Mouse (Mus musculus) thymus, adult 18-20 months (tissue): Measurements from ENCODE around the gene Tubb4b.
A peak's percentile ranks its signal among the peaks of the same experiment; 100 is the strongest.
"Not testable (repeated sequence)": the region's sequence is repeated elsewhere in the genome, so short reads cannot be mapped to it uniquely, and the experiment has no call there.

Experiments
- DNase-seq, 2 experiments: peaks; one replicate each; pipeline ENCODE4 v3.0.0; 2022; ENCODE audit warnings: mixed read lengths in 2 of 2

Gene Tubb4b

DNA sequence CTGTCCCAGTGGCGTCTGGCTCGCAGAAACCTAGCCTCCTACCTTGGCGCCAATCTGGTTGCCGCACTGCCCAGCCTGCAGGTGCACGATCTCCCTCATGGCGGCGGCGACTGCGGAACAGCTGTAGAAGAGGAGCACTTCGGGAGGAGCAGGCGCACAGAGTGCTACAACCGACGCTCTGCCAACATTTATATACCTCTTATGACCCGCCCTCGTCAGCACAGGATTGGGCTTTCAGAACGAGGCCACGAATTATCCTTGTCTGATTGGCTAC lies at the start of gene Tubb4b:
Tubb4b (minus strand) TSS at position 211 of the 274 bp plus-strand sequence.
- DNase-seq, result no peak

DNA sequence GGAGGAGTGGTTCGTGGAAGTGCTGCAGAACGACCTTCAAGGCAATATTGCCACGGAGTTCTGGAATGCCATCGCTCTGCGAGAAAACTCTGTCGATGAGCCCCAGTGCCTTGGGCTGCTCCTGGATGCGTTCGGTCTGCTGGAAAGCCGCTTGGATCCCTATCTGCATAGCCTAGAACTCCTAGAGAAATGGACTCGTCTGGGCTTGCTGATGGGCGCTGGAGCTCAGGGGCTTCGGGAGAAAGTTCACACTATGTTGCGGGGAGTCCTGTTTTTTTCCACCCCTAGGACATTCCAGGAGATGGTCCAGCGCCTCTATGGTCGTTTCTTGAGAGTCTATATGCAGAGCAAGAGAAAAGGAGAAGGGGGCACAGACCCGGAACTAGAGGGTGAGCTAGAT lies 48.5 kb upstream of the Tubb4b start:
- no peak for DNase-seq

DNA sequence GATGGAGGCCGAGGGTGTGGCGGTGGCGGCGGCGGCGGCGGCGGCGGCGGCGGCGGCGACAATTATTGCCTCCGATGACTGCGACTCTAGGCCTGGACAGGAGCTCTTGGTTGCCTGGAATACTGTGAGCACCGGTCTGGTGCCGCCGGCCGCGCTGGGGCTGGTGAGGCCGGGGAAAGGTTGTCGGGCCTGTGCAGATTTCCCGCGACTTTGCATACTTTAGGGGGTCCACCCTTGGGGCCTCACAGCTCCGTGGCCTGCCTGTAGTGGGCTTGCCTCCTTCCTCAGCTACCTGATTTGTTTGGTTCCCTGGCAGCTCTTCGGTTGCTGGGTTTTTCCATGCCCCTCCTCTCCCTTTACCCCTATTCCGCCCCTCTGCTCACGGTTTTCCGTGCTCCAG lies 48.0 kb upstream of the Tubb4b start:
- no peak for DNase-seq

DNA sequence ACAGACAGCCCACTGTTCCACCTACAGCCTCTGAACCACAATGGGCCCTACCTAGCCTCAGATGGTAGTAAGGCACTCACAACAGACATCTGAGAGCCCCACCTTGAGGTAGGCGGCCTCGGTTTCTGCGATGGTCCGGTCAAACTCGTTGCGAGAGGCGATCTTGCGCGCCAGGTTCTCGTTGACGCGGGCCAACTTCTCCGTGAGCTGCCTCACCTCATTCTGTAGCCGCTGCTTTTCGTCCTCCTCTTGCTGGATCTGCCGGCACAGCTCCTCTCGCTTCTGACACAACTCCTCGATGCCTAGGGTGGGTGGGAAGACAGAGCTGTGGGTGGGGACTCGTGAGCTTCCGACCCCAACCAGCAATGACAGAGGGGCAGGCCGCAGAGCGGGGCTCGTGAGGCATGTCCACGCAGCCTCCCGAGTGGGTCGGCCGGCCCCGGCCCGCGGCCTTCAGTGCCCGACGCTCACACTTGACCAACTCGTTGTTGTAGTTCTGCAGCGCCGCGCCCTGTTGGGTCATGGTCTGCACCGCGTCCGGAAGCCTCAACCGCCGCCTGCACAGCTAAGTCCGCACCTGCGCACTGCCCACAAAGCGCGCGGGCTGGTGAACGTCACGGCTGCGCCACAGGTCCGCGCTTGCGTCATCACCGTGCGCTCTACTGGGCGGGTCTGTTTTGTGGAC lies 47.5 kb upstream of the Tubb4b start, which contains the start of the genes Ssna1 and Anapc2:
Ssna1 (minus strand) TSS at position 612 of the 685 bp plus-strand sequence.
Anapc2 (plus strand) TSS at position 652 of the 685 bp plus-strand sequence.
- peak; percentile 90 to 93 for DNase-seq

- DNase-seq, result no peak
These were observed 43.3 kb upstream of the Tubb4b start for GRCm38 (mm10) chr2:25267746-25268309.

DNA sequence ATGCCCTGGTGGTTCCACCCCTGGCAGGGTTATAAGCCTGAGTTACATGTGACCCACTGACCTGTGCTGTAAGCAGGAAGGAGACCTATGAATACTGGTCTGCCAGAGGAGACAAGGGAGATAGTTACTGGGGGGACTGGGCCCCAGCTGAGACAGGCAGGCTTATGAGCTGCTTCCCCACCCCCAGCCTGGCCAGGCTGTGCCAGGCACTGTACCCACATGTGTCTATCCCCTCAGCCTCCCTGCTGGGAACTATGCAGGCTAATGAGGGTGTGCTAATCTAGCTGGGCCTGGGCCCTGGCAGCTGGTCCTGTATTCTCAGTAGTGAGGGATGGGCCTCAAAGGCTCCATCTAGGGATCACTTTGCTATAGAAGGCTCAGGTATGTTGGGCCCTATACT lies 42.7 kb upstream of the Tubb4b start:
- no peak for DNase-seq

DNA sequence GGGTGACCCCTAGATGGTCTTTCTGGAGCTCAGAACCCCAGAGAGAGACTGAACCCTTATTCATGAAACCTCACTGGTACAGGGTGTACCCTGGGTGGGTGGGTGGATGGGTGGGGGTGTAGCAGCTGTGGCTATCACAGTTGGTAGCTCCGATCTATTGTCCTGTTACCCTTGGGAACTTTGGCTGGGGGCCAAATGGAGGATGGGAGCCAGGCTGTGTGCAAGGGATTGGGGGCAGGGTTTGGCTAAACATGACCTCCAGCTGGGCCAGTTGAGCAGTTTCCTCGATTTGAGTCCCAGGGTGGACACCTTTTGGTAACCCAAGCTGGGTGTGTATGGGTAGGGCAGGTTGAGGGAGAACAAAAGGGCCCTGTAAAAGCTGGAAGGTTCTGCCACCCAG lies 42.2 kb upstream of the Tubb4b start:
- no peak for DNase-seq

DNA sequence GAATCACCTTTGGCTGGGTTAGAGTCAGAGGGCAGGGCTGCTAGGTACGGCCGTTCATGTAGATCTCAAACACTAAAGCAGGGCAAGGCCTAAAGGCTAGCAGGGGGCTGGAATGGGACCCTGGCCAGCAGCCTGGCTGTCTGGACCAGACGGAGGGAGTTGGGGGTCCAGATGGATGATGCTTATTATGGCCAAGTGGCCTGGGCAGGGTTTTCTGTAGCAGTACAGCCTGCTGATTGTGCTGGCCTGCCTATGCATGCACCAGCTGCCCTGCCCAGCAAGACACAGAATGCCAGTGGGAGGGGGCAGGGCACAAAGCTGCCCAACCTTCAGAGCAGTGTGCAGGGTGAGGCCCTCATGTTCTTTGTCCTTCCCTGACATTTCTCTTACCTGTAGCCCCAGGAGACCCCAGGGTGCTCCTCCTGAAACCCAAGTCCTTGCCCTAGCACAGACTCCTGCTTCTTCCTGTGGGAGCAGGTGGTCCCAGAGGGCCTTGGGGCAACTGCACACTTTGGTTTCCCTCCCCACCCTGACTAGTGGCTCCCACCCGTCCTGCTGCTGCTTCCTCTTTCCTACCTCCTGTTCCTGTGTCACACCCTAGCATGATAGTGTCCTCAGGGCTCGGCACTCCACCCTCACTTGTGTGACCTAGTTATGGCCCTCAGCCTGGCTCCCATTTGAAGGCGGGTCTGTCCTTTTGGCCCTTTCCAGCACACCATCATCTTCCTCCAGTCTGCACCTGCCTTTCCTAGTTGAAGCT lies 41.6 kb upstream of the Tubb4b start:
- DNase-seq, result no peak

GRCm38 (mm10) chr2:25264851-25265250 lies 40.3 kb upstream of the Tubb4b start:
- DNase-seq, result no peak

DNA sequence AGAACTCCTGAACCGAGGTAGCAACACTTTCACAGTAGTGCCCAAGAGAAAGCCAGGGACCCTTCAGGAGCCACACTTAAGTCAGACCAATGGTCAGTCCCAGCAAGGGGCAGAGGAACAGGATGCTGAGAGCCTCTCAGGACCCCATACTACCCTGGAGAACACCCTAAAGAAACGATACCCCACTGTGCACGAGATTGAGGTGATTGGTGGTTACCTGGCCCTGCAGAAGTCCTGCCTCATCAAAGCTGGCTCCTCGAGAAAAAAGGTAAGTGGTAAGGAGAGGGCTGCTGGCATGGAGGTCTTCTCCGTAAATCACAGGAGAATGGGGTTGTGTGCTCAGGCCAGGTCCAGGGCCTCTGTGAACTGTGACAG lies 39.8 kb upstream of the Tubb4b start:
- no peak for DNase-seq

- no peak for DNase-seq
These were observed 39.3 kb upstream of the Tubb4b start for GRCm38 (mm10) chr2:25263623-25264285.

GRCm38 (mm10) chr2:25262795-25263622 lies 38.5 kb upstream of the Tubb4b start:
- peak; percentile 32 to 36 for DNase-seq

DNA sequence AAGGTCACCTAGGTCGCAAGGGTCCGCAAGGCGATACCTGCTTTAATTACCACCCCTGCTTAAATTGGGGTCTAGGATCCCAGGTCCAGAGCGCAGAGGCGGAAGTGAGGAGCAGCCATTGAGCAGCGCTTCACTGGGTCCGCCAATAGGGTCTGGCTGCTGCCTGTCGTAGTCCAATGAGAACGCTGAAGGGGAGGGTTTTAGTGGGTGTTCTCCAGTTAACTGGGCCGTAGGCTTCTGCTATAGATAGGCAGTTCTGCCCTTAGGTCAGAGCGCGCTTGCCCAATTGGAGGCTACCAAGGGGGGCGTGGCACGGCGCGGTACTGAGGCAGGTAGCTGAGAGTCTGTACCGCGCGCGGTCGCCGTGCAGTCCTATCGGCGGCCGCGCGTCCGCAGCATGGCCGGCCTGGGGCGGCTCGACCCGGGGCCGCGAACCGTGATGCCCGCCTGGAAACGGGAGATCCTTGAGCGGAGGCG lies 37.8 kb upstream of the Tubb4b start, which contains the start of gene Tprn:
Tprn (plus strand) TSS at position 328 of the 477 bp plus-strand sequence.
- DNase-seq, result peak; percentile 88 to 95

GRCm38 (mm10) chr2:25261870-25262269 lies 37.4 kb upstream of the Tubb4b start:
- no peak for DNase-seq

GRCm38 (mm10) chr2:25258887-25259286 lies 34.4 kb upstream of the Tubb4b start:
- DNase-seq, result no peak

GRCm38 (mm10) chr2:25257250-25257649 lies 32.7 kb upstream of the Tubb4b start:
- not testable (repeated sequence) for DNase-seq

DNA sequence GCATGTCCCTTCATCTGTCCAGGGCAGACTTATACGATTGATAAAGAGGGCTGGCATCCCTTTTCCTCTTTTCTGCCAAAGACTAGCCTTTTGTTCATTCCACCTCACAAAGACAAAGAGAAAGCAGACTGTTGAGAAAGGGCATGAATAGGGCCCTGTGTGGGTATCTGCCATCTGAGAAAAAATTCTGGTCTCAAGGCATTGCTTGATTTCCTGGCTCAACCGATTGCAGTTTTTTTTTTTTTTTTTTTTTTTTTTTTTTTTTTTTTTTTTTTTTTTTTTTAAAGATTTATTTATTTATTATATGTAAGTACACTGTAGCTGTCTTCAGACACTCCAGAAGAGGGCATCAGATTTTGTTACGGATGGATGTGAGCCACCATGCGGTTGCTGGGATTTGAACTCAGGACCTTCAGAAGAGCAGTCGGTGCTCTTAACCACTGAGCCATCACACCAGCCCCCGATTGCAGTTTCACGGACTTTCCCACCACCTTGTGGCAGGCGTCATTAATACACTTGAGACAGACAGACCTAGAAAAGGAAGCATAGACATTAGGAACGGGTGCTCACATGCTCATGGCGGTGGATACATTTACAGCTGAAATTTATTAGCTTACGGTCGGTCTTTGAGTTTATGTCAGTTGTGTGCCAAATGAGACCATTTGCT lies 32.1 kb upstream of the Tubb4b start:
- DNase-seq, result peak in 1 of 2 experiments; percentile 24

- DNase-seq, result peak; percentile 64 to 76
These were observed 30.8 kb upstream of the Tubb4b start, which contains the start of gene Tmem203 for GRCm38 (mm10) chr2:25255284-25255779. TSS of gene Tmem203 (plus strand) at chr2:25255439.

- no peak for DNase-seq
These were observed 27.8 kb upstream of the Tubb4b start for GRCm38 (mm10) chr2:25252331-25252730.

- no peak for DNase-seq
These were observed 21.9 kb upstream of the Tubb4b start, which contains the start of gene AL732309.1 for GRCm38 (mm10) chr2:25246183-25247072. TSS of gene AL732309.1 (minus strand) at chr2:25246863.
